Mouse (Mus musculus) CD4-positive helper T cell, adult 2 months (primary cell): ENCODE results near the gene Rcor2.

Experiments
- DNase-seq: peaks from one replicate; pipeline ENCODE4 v3.0.0-alpha.2; 2012; ENCODE audit warnings: low read depth, missing footprints, low spot score

Rcor2 gene

GRCm38 (mm10) chr19:7320181-7320580 lies 53.1 kb downstream of the Rcor2 start:
- no peak for DNase-seq

- no peak for DNase-seq
Measured at GRCm38 (mm10) chr19:7321391-7321790, 54.3 kb downstream of the Rcor2 start.
